Mouse (Mus musculus) urinary bladder, postnatal 10 days (tissue): ENCODE measurements around the gene Gpx4.
A peak's percentile ranks its signal among the peaks of the same experiment; 100 is the strongest.
"Not testable (repeated sequence)": the region's sequence is repeated elsewhere in the genome, so short reads cannot be mapped to it uniquely, and the experiment has no call there.

ENCODE experiments used
- DNase-seq: peaks from one replicate; pipeline ENCODE4 v3.0.0; 2022; ENCODE audit warnings: low spot score

The Gpx4 gene

GRCm38 (mm10) chr10:80050885-80051617, 4.1 kb downstream of the Gpx4 start:
- no peak for DNase-seq

- no peak for DNase-seq
These were observed 4.8 kb downstream of the Gpx4 start for GRCm38 (mm10) chr10:80051618-80052373.

GRCm38 (mm10) chr10:80052374-80052764, 5.4 kb downstream of the Gpx4 start:
- DNase-seq, result no peak

GRCm38 (mm10) chr10:80053259-80053780, 6.4 kb downstream of the Gpx4 start:
- peak; percentile 98 for DNase-seq

- DNase-seq, result no peak
These were observed 7.2 kb downstream of the Gpx4 start for GRCm38 (mm10) chr10:80053831-80054815.

- not testable (repeated sequence) for DNase-seq
These were observed 7.9 kb downstream of the Gpx4 start for GRCm38 (mm10) chr10:80054911-80055310.

GRCm38 (mm10) chr10:80055364-80055763, 8.4 kb downstream of the Gpx4 start:
- no peak for DNase-seq

GRCm38 (mm10) chr10:80055891-80056290, 8.9 kb downstream of the Gpx4 start:
- DNase-seq, result no peak

- DNase-seq, result no peak
These were observed 9.5 kb downstream of the Gpx4 start for GRCm38 (mm10) chr10:80056506-80056905.

- DNase-seq, result no peak
These were observed 10.2 kb downstream of the Gpx4 start for GRCm38 (mm10) chr10:80056976-80057682.

GRCm38 (mm10) chr10:80057683-80058326, 10.8 kb downstream of the Gpx4 start:
- DNase-seq, result no peak

GRCm38 (mm10) chr10:80063104-80063503, 16.1 kb downstream of the Gpx4 start:
- DNase-seq, result no peak

GRCm38 (mm10) chr10:80063877-80064650, 17.1 kb downstream of the Gpx4 start:
- DNase-seq, result no peak

- no peak for DNase-seq
These were observed 22.3 kb downstream of the Gpx4 start for GRCm38 (mm10) chr10:80069251-80069650.

GRCm38 (mm10) chr10:80069948-80070450, 23.0 kb downstream of the Gpx4 start:
- no peak for DNase-seq

GRCm38 (mm10) chr10:80070837-80071515, 24.0 kb downstream of the Gpx4 start:
- no peak for DNase-seq

GRCm38 (mm10) chr10:80071516-80071900, 24.5 kb downstream of the Gpx4 start:
- DNase-seq, result no peak

GRCm38 (mm10) chr10:80072623-80073489, 25.9 kb downstream of the Gpx4 start:
- DNase-seq, result no peak
